Mouse (Mus musculus) right cerebral cortex, adult 18-20 months (tissue): ENCODE results near the gene Immp2l.
A peak's percentile ranks its signal among the peaks of the same experiment; 100 is the strongest.

Experiments used
- DNase-seq: peaks from one replicate; pipeline ENCODE4 v3.0.0; 2022; ENCODE audit warnings: mixed read lengths

Immp2l gene

DNA sequence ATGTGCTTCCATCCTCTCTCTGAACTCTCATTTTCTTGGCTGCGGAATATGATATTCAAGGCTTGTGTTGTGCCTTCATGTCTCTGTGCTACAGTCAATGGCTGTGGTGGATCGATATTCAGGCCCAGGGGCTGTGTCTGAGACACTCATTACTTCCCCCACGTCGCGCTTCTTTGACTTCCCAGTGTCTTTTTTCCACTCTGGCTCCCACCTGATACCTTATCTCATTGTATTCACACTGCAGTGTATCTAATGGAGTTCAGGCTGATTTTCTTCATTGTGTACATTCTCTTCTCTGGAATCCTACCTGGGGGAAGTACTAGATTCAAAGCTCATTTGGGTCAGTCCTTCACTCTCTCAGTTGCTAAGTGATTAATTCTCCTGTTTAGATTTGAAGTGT is 27.1 kb downstream of the Immp2l start:
- no peak for DNase-seq

- no peak for DNase-seq
These were observed 29.0 kb downstream of the Immp2l start for GRCm38 (mm10) chr12:41052897-41053296.

GRCm38 (mm10) chr12:41054006-41054791 is 30.3 kb downstream of the Immp2l start:
- DNase-seq = no peak

DNA sequence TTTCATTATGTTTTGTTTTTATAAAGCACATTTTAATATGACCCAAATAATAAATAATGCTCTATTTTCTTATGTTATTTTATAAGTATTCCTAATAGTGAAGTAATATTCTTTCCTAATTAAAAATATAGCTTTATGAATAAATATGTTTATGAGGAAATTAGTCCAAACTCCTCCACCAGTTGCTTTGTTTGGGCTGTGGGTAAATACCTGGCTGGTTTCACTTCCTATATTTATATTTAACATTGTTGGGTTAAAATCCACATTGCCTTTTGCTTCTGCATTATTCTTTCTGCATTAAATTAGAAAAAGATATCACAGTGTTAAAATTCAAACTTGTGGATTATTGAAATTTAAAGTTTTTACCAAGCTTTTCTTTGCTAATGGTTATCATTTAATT is 32.1 kb downstream of the Immp2l start:
- DNase-seq = no peak

DNA sequence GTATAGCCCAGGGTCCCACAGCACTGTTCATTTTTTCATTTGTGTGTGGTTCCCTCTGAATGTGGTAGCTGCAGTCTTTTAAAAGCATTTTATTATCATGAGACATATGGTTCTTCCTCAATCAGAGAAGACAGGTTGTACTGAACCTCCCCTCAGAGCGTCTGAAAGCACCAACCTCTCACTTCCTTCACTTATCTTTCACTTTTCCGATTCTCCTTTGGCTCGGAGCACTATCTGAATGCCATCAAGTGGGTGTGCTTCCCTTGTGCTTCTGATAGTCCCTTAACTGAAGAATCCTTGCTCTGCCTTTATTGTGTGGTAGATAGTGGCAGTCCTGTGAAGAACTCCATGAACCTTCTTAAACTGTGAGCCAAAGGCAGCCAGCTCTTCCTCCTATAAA is 39.4 kb downstream of the Immp2l start:
- no peak for DNase-seq

DNA sequence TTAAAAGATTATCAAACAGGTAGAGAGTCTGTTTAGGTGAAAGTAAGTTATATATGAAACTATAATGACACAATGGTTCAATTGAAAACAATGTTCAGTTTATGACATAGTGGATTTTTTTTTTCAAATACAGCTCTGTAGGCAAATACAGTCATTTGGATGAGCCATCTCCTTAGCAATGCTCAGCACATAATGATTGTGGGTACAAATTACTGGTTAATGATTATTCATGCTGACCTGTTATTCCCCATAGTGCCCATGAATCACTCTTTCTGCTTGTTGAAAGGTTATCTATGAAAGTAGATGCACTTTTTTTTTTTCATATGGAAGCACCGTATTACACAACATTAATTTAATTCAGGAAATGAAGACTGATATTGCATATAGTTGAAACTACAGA is 58.0 kb downstream of the Immp2l start:
- no peak for DNase-seq

- no peak for DNase-seq
These were observed 60.6 kb downstream of the Immp2l start for GRCm38 (mm10) chr12:41084370-41085089.

GRCm38 (mm10) chr12:41089931-41090366 is 66.1 kb downstream of the Immp2l start:
- DNase-seq = peak; percentile 62

GRCm38 (mm10) chr12:41090771-41091170 is 66.9 kb downstream of the Immp2l start:
- no peak for DNase-seq

- DNase-seq = no peak
These were observed 67.4 kb downstream of the Immp2l start for GRCm38 (mm10) chr12:41091316-41091715.

DNA sequence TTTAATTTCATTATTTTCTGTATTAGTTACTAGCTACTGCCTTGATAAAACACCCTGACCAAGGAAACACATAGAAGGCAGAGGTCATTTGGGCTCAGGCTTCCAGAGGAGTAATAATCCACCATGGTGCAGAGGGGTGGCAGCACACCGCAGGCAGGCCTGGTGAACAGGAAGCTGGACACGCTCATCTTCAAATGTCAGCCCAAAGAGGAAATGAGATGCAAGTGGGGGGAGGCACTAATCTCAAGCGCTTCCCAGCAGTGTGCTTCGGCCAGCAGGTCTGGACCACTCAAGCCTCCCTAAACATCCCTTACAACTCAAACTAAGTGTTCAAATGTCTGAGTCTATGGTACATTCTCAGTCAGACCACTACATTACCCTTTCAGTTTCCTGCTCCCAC is 72.2 kb downstream of the Immp2l start:
- no peak for DNase-seq

- DNase-seq = no peak
These were observed 73.5 kb downstream of the Immp2l start for GRCm38 (mm10) chr12:41097406-41097805.

- no peak for DNase-seq
These were observed 85.1 kb downstream of the Immp2l start for GRCm38 (mm10) chr12:41109011-41109410.

- DNase-seq = peak; percentile 38
These were observed 87.6 kb downstream of the Immp2l start for GRCm38 (mm10) chr12:41111456-41111855.

GRCm38 (mm10) chr12:41112137-41112536 is 88.2 kb downstream of the Immp2l start:
- no peak for DNase-seq

DNA sequence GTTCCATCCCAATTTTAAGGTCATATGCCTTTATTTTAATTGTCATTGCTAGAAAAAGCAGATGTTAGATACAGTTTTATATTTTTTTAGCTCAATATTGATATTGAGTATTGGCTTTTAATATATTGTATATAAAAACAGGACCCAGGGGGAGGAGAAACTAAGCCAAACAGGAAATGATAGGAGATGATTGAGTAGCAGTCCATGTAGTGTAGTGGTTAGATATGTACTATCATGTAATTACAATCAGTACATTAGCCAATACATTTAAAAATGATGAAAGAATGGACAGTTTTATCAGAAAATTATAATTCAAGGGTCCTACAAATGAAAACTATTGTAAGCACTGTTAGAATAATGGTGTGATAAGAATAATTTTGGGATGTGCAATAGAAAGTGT is 94.5 kb downstream of the Immp2l start:
- no peak for DNase-seq

DNA sequence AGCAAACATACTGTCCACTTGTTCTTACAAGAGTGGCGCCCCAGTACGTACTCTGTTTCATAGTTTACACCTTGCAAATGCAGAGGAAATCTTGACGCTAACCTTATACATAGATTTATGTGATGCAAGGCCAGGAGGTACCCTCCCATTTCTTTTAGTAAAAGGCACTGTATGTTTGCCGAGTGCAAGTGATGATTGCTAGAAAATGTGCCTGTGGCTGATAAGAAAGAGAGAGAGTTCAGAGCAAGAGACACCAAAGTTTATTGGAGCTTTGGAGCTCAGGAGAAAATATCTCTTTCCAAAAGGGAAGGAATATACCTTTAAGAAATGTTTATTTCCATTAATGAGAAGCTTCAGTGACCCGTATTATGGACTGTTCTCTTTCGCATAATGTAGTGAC is 95.8 kb downstream of the Immp2l start:
- no peak for DNase-seq

DNA sequence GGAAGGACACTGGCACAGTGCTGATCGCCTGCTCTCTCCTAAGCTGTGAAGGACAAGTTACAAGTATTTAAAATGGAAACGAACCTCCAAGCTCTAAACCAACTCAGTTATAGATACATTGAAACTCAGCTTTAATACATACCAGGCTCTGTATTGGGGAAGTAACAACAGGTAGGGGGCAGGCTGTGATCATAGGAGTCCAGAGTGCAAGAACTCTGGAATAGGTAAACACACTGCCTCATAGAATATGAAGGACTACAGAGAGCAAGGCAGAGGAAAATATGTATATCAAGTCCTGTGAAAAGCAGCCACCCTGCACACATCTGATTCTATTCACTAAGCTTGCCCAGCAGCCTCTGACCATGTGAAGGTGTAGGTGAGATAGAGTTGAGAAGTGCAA is 99.3 kb downstream of the Immp2l start:
- no peak for DNase-seq

DNA sequence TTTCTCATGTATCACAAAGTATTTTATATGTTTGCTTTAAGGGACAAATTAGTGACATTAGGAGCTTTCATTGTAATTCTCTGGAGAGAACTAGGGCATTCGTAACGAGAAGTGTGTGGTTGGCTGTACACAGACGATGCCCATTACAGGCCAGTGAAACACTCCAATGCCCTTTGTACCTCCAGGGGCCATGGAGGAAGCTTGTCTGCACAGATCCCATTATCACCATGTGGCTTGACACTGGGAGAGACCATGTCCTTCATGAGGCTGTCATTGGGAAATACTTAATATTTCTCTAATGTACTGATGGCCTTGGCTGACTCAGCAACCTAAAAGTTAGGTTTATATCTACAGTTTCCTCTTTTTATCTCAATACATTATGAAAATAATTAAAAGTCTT is 111.0 kb downstream of the Immp2l start:
- no peak for DNase-seq

GRCm38 (mm10) chr12:41159543-41159942 is 135.7 kb downstream of the Immp2l start:
- no peak for DNase-seq

DNA sequence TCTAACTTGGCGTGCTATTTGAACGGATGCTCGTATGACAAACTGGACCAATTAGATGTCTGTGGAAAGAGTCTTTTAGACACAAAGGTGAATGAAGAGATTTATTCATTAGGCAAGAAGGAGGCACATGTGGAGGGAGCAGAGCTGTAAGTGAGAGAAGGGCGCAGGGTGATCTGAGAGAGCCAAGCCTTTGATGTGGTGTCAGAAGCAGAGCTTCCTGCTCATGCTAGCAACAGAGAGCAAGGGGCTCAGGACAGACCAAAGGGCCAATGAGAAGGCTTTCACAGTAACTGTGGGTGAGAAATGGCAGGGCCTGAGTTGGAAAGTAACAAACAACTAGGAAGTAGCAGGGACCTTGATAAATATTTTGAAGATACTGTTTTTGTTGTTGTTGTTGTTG is 143.9 kb downstream of the Immp2l start:
- no peak for DNase-seq

DNA sequence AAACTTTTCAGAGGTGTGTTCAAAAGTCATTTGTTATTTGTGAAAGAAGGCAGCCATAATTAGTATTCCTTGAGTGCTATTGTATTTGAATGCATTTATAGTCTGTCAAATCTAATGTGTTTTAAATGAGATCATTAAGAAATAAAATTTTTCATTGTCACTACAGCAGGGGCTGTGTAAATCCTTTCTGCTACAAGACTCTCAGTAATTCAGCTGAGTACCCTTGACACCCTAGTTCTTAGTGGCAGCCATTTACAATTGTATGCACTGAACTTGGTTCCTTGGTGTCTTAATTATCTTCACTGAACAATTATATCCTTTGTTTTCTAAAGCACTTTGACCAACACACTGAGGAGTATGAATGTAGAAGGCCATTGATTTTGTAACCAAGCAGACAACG is 146.2 kb downstream of the Immp2l start:
- no peak for DNase-seq

DNA sequence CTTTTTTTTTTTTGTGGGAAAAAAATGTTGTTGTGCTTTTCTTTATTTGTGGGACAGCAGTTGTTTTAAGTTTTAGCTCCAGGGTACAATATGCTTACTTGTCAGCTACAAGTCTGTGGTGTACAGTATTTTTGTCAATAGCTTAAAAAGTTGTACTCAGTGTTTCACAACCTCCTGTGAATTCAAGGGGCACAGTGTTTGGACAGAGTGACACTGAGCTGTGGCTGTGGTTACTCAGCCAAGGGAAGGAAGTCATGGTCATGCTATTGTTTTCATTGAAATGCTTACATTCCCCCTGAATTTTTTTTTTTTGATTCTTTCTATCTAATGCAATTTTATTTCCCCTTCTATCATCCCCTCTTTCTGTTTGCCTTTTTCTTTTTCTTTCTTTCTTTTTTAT is 159.0 kb downstream of the Immp2l start:
- DNase-seq = no peak

GRCm38 (mm10) chr12:41185060-41185459 is 161.2 kb downstream of the Immp2l start:
- no peak for DNase-seq
